ENCODE assay signal across 14 mouse cellular contexts in genomic region chr8:61531944-61532795, GRCm38 (mm10). TPM values are rescaled to one million over a fixed set of nuclear protein-coding genes. Genes with fewer than 3 reads are reported as not detected.
DNase-seq lines count a peak whose midpoint lies in the region; ATAC-seq and TF ChIP-seq lines count a peak whose summit lies in the region.
"Had no signal": no experiment of that assay in that cellular context is flagged by ENCODE, and none has a peak within 500 bp of the region (broad histone marks: within the 10 kb centered on the region; RNA-seq: fewer than 3 reads in every experiment).

No protein-coding gene starts in this region.

- H3K27me3 ChIP-seq in forebrain, postnatal 0 days (ENCODE audit: insufficient read depth, low read length) = no peaks in the 10 kb centered on the region
- no peaks in the 10 kb centered on the region for H3K27me3 ChIP-seq in forebrain, embryonic 15.5 days
- H3K27me3 ChIP-seq in liver, embryonic 12.5 days (replicated peaks) = no peaks in the 10 kb centered on the region
- H3K27me3 ChIP-seq: forebrain, embryonic 13.5 days; liver, embryonic 15.5 days had no signal

- H3K9me3 ChIP-seq in forebrain, postnatal 0 days (ENCODE audit: low read length) = no peaks in the 10 kb centered on the region
- H3K9me3 ChIP-seq in forebrain, embryonic 15.5 days = no peaks in the 10 kb centered on the region
- H3K9me3 ChIP-seq in liver, embryonic 12.5 days (replicated peaks) = no peaks in the 10 kb centered on the region
- H3K9me3 ChIP-seq: forebrain, embryonic 13.5 days; liver, embryonic 15.5 days had no signal

- DNase-seq in forebrain, postnatal 0 days = no peak
- DNase-seq in lung, adult 2 months = no peak
- no peak for DNase-seq in lung, adult 18-20 months
- DNase-seq in R1 (ENCODE audit: low read depth, low spot score) = peak; percentile 76
- DNase-seq in urinary bladder, postnatal 25 days (ENCODE audit: low spot score) = no peak
- DNase-seq in left cerebral cortex, postnatal 36 days (ENCODE audit: low spot score in 2 of 2) = no peak
- DNase-seq: cerebellum, adult 11 months; heart, adult 18-20 months; kidney, adult 9 months; midbrain, embryonic 14.5 days had no signal

- peak; percentile 41 for TF ChIP-seq CTCF in forebrain, postnatal 0 days (IDR thresholded peaks at IDR 0.05; ENCODE audit: low read depth)
- peak; percentile 43; the same call in 1 of the 2 replicates for TF ChIP-seq CTCF in lung, adult 2 months (IDR thresholded peaks at IDR 0.05; ENCODE audit: insufficient read depth, low read length)

- TF ChIP-seq POLR2A in lung, adult 2 months (IDR thresholded peaks at IDR 0.05; ENCODE audit: borderline replicate concordance, extremely low read depth, low read depth, low read length) = no peak

- no peak overlapping the region for H3K4me3 ChIP-seq in forebrain, postnatal 0 days (ENCODE audit: low read depth, low read length)
- H3K4me3 ChIP-seq in forebrain, embryonic 15.5 days = no peak overlapping the region
- no peak overlapping the region for H3K4me3 ChIP-seq in lung, adult 2 months (replicated peaks; ENCODE audit: extremely low read depth, low read depth, low read length)
- H3K4me3 ChIP-seq in liver, embryonic 12.5 days = 0 out of 2 replicates have a peak overlapping the region, but pooled peaks have one; percentile 13
- H3K4me3 ChIP-seq: forebrain, embryonic 13.5 days; liver, embryonic 15.5 days had no signal

- no peak overlapping the region for H3K4me2 ChIP-seq in forebrain, postnatal 0 days (ENCODE audit: low read depth)
- H3K4me2 ChIP-seq in forebrain, embryonic 15.5 days (replicated peaks) = no peak overlapping the region
- H3K4me2 ChIP-seq in liver, embryonic 12.5 days = peak overlapping the region; percentile 34
- H3K4me2 ChIP-seq: forebrain, embryonic 13.5 days; liver, embryonic 15.5 days had no signal

- H3K9ac ChIP-seq in forebrain, postnatal 0 days = no peak overlapping the region
- no peak overlapping the region for H3K9ac ChIP-seq in forebrain, embryonic 15.5 days (replicated peaks)
- H3K9ac ChIP-seq in liver, embryonic 12.5 days = no peak overlapping the region
- H3K9ac ChIP-seq: forebrain, embryonic 13.5 days; liver, embryonic 15.5 days had no signal

- H3K4me1 ChIP-seq in forebrain, postnatal 0 days (ENCODE audit: insufficient read depth) = no peaks in the 10 kb centered on the region
- H3K4me1 ChIP-seq in forebrain, embryonic 15.5 days = no peaks in the 10 kb centered on the region
- H3K4me1 ChIP-seq in lung, adult 2 months (ENCODE audit: control insufficient read depth, insufficient read depth, low read length) = no peaks in the 10 kb centered on the region
- peaks cover 27% of the 10 kb centered on the region for H3K4me1 ChIP-seq in liver, embryonic 12.5 days
- H3K4me1 ChIP-seq: forebrain, embryonic 13.5 days; liver, embryonic 15.5 days had no signal

- 73% methylated on average over 22 of the region's 22 CpGs for WGBS in forebrain, postnatal 0 days
- WGBS in forebrain, embryonic 15.5 days = 72% methylated on average over 22 of the region's 22 CpGs
- 73% methylated on average over 22 of the region's 22 CpGs for WGBS in lung, adult 2 months
- WGBS in liver, embryonic 12.5 days (ENCODE audit: insufficient replicate concordance) = 41% methylated on average over 22 of the region's 22 CpGs

- H3K36me3 ChIP-seq in forebrain, postnatal 0 days (ENCODE audit: insufficient read depth) = 0 out of 2 replicates have a peak, but pooled peaks cover 2% of the 10 kb centered on the region
- H3K36me3 ChIP-seq in forebrain, embryonic 15.5 days = no peaks in the 10 kb centered on the region
- 0 out of 2 replicates have a peak, but pooled peaks cover 2% of the 10 kb centered on the region for H3K36me3 ChIP-seq in liver, embryonic 12.5 days

- intact Hi-C loops in left cerebral cortex, postnatal 36 days (cut with DNase I) = no loop called here

- H3K27ac ChIP-seq in forebrain, postnatal 0 days (ENCODE audit: low read depth, low read length) = no peak overlapping the region
- H3K27ac ChIP-seq in forebrain, embryonic 15.5 days (replicated peaks) = no peak overlapping the region
- H3K27ac ChIP-seq in liver, embryonic 12.5 days = no peak overlapping the region
- H3K27ac ChIP-seq: forebrain, embryonic 13.5 days; liver, embryonic 15.5 days had no signal

- ATAC-seq in forebrain, postnatal 0 days = no peak
- no peak; the same call in 1 of the 2 replicates for ATAC-seq in forebrain, embryonic 15.5 days (replicated peaks)
- no peak for ATAC-seq in liver, embryonic 12.5 days
- ATAC-seq: forebrain, embryonic 13.5 days had no signal

RNA-seq across cellular contexts. Expression of gene Cbr4, which starts 44.6 kb away (rescaled TPM):
- 8.3 and 12.2 TPM in 2 replicates for total RNA-seq in forebrain, postnatal 0 days (2014; rRNA removed)
- 23.0 and 28.9 TPM in 2 replicates for polyA plus RNA-seq in forebrain, postnatal 0 days (2015; fragmentation: Nextera tagmentation; extraction: Ambion mirVana)
- polyA plus RNA-seq in forebrain, embryonic 15.5 days (2015; fragmentation: Nextera tagmentation; extraction: Ambion mirVana) = 19.2 and 23.8 TPM in 2 replicates
- 3.6 and 5.6 TPM in 2 replicates for polyA plus RNA-seq in lung, adult 2 months (2012; rRNA removed)
- 19.6 and 21.8 TPM in 2 replicates for polyA plus RNA-seq in liver, embryonic 12.5 days (2016; fragmentation: Nextera tagmentation; extraction: Ambion mirVana)
- total RNA-seq in left cerebral cortex, postnatal 36 days (2021) = 10 to 100 TPM; 21.5 to 23.4 TPM
